Mouse (Mus musculus): ENCODE results near the gene Zfp507. TPM values are rescaled to one million over a fixed set of nuclear protein-coding genes. Genes with fewer than 3 reads are reported as not detected.

Zfp507 gene
- total RNA-seq, 2 experiments from 2014 or later: 23.8 to 26.7 TPM

GRCm38 (mm10) chr7:35782252-35782651 lies 20.6 kb downstream of the Zfp507 start:
- DNase-seq: no peak

GRCm38 (mm10) chr7:35774127-35774526 lies 28.7 kb downstream of the Zfp507 start:
- DNase-seq: no peak

DNA sequence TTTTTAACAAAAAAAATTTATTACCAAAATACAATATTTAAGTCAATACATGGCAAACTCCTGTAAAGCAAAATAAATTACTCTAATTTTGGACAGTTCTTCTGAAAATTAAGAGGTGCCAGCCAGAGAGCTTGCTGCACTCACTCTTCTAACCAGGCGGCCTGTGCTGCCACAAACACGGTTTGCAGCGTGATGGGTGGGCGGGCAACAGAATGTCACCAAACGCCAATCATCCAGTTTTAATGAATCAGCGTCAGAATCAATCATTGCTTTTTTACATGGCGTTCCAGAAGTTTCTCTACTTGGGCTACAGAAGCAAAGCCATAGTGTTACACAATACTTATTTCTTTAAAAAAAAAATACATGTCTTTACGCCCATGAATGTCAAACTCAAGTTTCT lies 30.5 kb downstream of the Zfp507 start:
- no peak for DNase-seq

- DNase-seq: no peak
Measured at GRCm38 (mm10) chr7:35771106-35771505, 31.7 kb downstream of the Zfp507 start.

GRCm38 (mm10) chr7:35770122-35770521 lies 32.7 kb downstream of the Zfp507 start:
- DNase-seq: no peak

DNA sequence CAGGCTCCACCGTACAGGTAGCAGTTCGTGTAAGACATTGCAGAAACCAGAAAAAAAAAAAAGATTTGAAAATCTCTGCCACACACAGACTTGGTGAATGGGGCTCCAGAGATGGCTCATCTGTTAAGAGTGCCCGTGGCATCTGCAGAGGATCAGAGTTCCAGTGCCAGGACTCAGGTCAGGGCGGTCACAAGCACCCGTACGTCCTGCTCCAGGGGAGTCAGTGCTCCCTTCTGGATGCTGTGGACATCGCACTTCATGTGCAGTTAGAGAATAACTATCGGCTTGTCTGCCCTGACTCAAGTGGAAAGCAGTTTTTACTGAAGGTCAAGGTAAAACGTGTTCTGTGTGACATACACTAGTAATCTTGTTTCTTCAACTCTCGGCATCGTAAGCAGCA lies 38.3 kb downstream of the Zfp507 start:
- DNase-seq: peak; percentile 16

DNA sequence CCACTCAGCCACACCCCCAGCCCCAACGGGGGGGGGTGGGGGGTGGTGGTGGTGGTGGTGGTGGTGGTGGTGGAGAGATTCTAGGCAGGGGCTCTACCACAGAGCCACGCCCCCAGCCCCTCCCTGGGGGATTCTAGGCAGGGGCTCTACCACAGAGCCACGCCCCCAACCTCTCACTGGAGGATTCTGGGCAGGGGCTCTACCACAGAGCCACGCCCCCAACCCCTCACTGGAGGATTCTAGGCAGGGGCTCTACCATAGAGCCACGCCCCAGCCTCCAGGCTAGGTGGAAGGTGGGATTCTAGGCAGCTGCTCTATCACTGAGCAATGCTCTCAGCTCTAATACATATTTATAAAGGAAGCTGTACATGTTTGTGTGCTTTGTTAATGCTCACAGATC lies 41.0 kb downstream of the Zfp507 start:
- DNase-seq: no peak

DNA sequence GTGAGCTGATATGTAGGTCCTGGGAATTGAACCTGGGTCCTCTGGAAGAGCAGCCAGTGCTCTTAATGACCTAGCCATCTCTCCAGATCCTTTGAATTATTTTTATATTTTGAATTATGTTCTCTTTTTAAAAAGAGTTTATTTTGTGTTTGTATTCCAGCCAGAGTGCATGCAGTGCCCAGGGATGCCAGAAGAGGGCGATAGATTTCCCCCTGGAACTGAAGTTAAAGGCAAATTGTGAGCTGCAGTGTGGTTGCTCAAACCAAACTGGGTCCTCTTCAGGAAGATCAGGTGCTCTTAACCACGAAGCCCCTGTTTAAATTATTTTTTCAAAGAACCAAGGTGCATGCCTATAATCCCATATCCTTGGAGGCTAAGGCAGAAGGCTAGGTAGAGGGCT lies 43.2 kb downstream of the Zfp507 start:
- peak; percentile 29 for DNase-seq

GRCm38 (mm10) chr7:35756510-35757440 lies 46.0 kb downstream of the Zfp507 start:
- DNase-seq: no peak

DNA sequence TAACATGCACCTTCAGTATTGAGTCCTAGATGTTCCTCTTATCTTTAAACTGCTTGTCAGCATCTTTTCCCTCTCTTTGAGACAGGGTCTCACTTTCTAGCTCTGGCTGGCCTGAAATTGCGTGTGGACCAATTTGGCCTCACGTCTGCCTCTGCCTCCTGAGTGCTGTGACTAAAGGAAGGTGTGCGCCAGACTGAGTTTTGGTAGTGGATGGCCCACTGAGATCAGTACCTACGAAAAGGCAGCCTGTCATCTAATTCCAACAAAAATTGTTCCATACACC lies 48.0 kb downstream of the Zfp507 start:
- DNase-seq: no peak

DNA sequence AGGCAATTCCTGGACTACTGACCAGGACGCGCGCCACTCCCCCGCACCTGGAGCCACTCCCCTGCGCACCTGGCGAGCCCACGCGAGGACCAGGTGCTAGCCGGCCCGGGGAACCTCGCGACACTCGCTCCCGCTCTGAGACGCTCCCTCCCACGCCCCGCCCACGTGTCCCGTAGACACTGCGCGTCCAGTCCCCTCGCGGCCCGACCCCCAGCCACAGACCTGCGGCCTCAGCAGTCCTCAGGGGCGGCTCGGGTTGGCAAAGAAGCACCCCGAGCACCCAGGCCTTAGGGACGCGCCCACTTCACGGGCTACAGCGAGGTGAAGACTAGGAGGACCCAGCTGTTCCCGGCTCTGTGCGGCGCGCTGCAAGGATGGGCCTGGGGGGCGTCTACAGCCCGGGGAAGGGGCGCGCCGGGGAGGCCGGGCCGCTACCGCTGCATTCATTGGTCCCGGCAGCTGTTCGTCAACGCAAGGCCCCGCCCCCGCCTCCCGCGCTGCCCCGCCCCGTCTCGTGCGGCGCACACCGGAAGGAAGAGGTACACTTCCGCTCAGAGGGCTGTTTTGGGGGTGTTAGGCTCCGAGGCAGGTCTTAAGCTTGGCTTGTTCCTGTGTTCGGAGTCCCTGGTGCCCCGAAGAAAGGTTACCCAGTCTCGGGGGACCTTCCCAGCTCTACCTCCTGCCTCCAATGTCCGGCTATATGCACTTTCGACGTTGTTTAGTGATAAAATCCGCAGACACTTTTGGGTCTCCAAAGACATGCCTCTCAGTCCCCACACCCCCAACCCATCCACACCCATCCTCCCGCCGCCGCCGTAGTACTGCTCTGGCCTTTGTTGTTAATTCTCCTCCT lies 48.5 kb downstream of the Zfp507 start, which contains the start of gene Dpy19l3:
Gene Dpy19l3 (minus strand): TSS at position 422 of the 853 bp plus-strand sequence.
- peak; percentile 97 for DNase-seq

DNA sequence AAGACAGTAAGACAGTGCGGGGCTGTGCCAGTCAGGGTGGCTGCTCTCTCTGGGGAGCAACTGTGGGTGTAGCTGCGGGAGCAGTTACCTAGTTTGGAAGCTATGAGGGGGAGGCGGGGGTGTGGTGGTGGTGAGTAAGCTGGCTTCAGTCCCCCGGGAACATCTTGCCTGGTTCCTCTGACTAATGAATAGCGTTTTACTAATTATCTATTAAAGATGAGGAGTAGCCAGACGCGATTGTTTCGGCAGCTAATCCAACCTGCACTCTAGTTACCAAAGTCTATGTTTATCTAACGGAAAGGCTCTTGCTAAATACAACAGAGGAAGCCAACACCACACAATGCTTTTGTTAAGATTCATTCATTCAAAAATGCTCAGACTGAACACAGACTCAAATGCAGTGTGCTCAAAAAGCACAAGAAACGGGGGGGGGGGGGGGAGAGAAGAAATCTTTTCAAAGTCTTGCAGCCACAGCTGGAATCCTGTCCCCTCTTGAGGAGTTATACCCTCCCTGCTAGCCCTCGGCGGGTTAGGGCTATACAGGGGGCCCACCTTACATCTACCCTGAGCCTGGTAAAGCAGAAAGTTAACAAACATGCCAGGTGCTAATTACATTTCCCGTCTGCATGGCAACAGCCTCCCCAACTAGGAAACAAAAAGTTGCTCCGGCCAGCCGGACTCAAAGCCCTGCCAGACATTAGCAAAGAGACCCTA lies 49.3 kb downstream of the Zfp507 start:
- DNase-seq: no peak

GRCm38 (mm10) chr7:35750873-35751272 lies 51.9 kb downstream of the Zfp507 start:
- DNase-seq: no peak

GRCm38 (mm10) chr7:35747397-35747964 lies 55.3 kb downstream of the Zfp507 start:
- no peak for DNase-seq

DNA sequence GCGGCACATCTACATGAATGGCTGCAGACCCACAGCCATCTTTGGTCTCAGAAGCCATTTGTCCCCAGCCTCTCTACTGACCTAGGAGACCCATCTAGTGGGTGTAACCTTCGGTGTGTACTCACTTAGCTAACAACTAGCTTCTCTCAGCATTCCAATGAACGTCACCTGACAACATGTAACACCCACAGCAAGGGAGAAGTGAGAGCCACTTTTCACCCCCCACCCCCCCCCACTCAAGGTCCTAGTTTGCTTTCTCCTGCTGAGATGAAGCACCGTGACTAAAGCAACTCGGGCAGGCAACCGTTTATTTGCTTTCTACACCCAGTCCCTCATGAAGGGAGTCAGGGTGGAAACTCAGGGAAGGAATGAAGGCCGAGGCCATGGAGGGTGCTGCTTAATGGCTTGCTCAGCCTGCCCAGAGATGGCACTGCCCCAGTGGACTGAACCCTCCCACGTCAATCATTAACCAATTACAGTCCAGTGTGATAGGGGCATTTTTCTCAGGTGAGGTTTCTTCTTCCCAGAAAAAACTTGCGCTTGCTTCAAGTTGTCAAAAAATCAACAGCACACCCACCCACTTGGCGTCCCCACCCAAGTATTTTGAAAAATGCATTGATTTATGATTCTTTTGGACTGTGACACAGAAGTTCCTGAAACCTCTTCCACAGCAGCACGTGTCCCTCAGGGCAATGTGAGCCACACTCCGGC lies 56.0 kb downstream of the Zfp507 start:
- DNase-seq: no peak

GRCm38 (mm10) chr7:35745281-35745702 lies 57.5 kb downstream of the Zfp507 start:
- peak; percentile 45 for DNase-seq

GRCm38 (mm10) chr7:35744771-35745170 lies 58.0 kb downstream of the Zfp507 start:
- no peak for DNase-seq

DNA sequence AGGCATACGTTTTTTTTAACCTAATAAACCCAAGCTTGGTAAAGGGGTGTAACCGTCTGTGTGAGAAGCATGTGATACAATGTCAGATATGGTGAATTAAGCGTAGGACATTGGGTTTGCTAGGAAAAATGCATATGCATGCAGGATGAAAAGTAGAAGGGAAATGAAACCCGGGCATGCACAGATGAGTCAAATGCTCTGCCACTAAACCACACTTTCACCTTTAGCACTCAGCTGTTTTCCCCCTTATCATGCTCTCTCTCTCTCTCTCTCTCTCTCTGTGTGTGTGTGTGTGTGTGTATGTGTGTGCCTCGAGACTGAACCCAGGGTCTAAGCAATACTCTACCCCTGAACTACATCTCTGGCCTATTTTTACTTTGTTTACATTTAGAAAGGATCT lies 60.5 kb downstream of the Zfp507 start:
- no peak for DNase-seq

DNA sequence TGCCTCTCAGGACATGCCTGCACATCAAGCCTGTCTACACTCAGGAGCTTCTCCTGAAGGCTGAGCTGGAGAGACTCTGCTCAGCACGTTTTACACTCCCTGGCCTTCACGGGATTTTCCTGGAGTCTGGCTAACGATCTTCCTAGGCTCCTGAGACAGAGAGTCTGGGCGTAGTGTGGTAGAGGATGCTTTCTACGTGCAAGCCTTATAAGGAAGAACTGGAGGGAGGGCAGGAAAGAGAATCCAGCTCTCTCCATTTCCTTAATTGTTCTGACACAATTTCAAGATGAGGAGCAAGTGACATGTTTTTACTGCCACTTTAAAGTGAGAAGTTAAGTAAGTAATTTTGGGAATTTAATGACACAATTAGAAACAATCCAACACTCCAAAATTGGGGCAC lies 60.9 kb downstream of the Zfp507 start:
- no peak for DNase-seq

- peak; percentile 84 for DNase-seq
Measured at GRCm38 (mm10) chr7:35740489-35741230, 62.1 kb downstream of the Zfp507 start.

GRCm38 (mm10) chr7:35738871-35739270 lies 63.9 kb downstream of the Zfp507 start:
- DNase-seq: no peak
